Mouse (Mus musculus) limb, embryonic 13.5 days (tissue): ENCODE results near the gene Hoxd4. TPM values are rescaled to one million over a fixed set of nuclear protein-coding genes. Genes with fewer than 3 reads are reported as not detected.
A peak's percentile ranks its signal among the peaks of the same experiment; 100 is the strongest.

ENCODE experiments used
- ATAC-seq: fragments of 200-750 bp; cut with Nextera tagmentation; 2 replicates; pipeline ENCODE4 v1.8.0; 2017; ENCODE audit warnings: low read depth, moderate number of reproducible peaks, moderate TSS enrichment; ENCODE audit not compliant: low FRiP score
- H3K27ac ChIP-seq: fragments of 300-500 bp; sonication (generic); 2 replicates; pipeline ENCODE4 v1.5.1; 2015; ENCODE audit warnings: inconsistent platforms, mild to moderate bottlenecking, moderate library complexity
- H3K27me3 ChIP-seq: fragments of 300-500 bp; sonication (generic); 2 replicates; pipeline ENCODE4 v1.6.1; 2015; ENCODE audit warnings: mild to moderate bottlenecking, inconsistent platforms
- H3K36me3 ChIP-seq: fragments of 300-500 bp; sonication (generic); 2 replicates; pipeline ENCODE4 v1.6.1; 2015; ENCODE audit warnings: inconsistent platforms, mild to moderate bottlenecking, moderate library complexity
- H3K4me1 ChIP-seq: fragments of 300-500 bp; sonication (generic); 2 replicates; pipeline ENCODE4 v1.6.1; 2015; ENCODE audit warnings: inconsistent platforms
- H3K4me2 ChIP-seq: fragments of 300-500 bp; sonication (generic); replicated peaks from 2 replicates; pipeline ENCODE4 v1.6.1; 2015; ENCODE audit warnings: inconsistent platforms, mild to moderate bottlenecking, moderate library complexity
- H3K4me3 ChIP-seq: fragments of 300-500 bp; sonication (generic); 2 replicates; pipeline ENCODE4 v1.5.1; 2015; ENCODE audit warnings: moderate library complexity, mild to moderate bottlenecking, inconsistent platforms
- H3K9ac ChIP-seq: fragments of 300-500 bp; sonication (generic); 2 replicates; pipeline ENCODE4 v1.6.1; 2015; ENCODE audit warnings: mild to moderate bottlenecking, inconsistent platforms
- H3K9me3 ChIP-seq: fragments of 300-500 bp; sonication (generic); 2 replicates; pipeline ENCODE4 v1.6.1; 2016; ENCODE audit warnings: inconsistent platforms
- WGBS: fragments of 180-500 bp; shearing (Covaris S2); methylation state at CpG from one replicate; pipeline ENCODE4 v1.1.7; 2015; 5-methylcytosine and 5-hydroxymethylcytosine counted together
- polyA plus RNA-seq: library from polyadenylated mRNA; unstranded; fragments of >200 nt; fragmentation: Nextera tagmentation; extraction: Ambion mirVana; gene quantifications from 2 replicates; pipeline ENCODE4 v1.2.1, GENCODE M21; 2015

Hoxd4 gene
- polyA plus RNA-seq, 1 experiment from 2014 or later: 0.55 TPM

GRCm38 (mm10) chr2:74696442-74697335, 15.0 kb upstream of the Hoxd4 start:
- Histone ChIP-seq H3K27me3 (peaks cover 68% of the 10 kb centered on the region), H3K36me3 (peaks cover 13% of the 10 kb centered on the region; the same call in 1 of the 2 replicates), H3K27ac (peak overlapping the region; percentile 81), H3K9me3 (no peaks in the 10 kb centered on the region), H3K4me1 (peaks cover 74% of the 10 kb centered on the region), H3K4me3 (peak overlapping the region; percentile 60), H3K9ac (peak overlapping the region; percentile 90), H3K4me2 (peak overlapping the region; percentile 91)
- WGBS: 10% methylated on average over 34 of the region's 34 CpGs
- peak; percentile 34 for ATAC-seq

GRCm38 (mm10) chr2:74697567-74698121, 14.1 kb upstream of the Hoxd4 start, which contains the start of gene Hoxd9:
TSS of gene Hoxd9 (plus strand) at chr2:74697727.
- Histone ChIP-seq H3K4me1 (peaks cover 66% of the 10 kb centered on the region), H3K9me3 (no peaks in the 10 kb centered on the region), H3K27ac (peak within 1 kb of the TSS; percentile 87), H3K4me2 (peak within 1 kb of the TSS; percentile 91), H3K27me3 (peaks cover 64% of the 10 kb centered on the region), H3K9ac (peak within 1 kb of the TSS; percentile 90), H3K36me3 (peaks cover 5% of the 10 kb centered on the region; the same call in 1 of the 2 replicates), H3K4me3 (peak within 1 kb of the TSS; percentile 60)
- peak; percentile 24 for ATAC-seq
- under 1% methylated on average over 43 of the region's 43 CpGs for WGBS

GRCm38 (mm10) chr2:74698201-74699052, 13.3 kb upstream of the Hoxd4 start:
- H3K9me3 ChIP-seq: no peaks in the 10 kb centered on the region
- peak overlapping the region; percentile 60 for H3K4me3 ChIP-seq
- H3K4me1 ChIP-seq: peaks cover 60% of the 10 kb centered on the region
- ATAC-seq: 0 out of 2 replicates have a peak, but pooled peaks have one; percentile 21
- peak overlapping the region; percentile 91 for H3K4me2 ChIP-seq
- H3K27me3 ChIP-seq: peaks cover 67% of the 10 kb centered on the region
- H3K36me3 ChIP-seq: no peaks in the 10 kb centered on the region
- peak overlapping the region; percentile 90 for H3K9ac ChIP-seq
- H3K27ac ChIP-seq: peak overlapping the region; percentile 87
- WGBS: under 1% methylated on average over 71 of the region's 86 CpGs

- H3K4me2 ChIP-seq: peak overlapping the region; percentile 91
- no peaks in the 10 kb centered on the region for H3K9me3 ChIP-seq
- H3K9ac ChIP-seq: peak overlapping the region; percentile 90
- no peak for ATAC-seq
- H3K36me3 ChIP-seq: no peaks in the 10 kb centered on the region
- peak overlapping the region; percentile 60 for H3K4me3 ChIP-seq
- WGBS: 3% methylated on average over 17 of the region's 17 CpGs
- H3K27me3 ChIP-seq: peaks cover 69% of the 10 kb centered on the region
- H3K4me1 ChIP-seq: peaks cover 64% of the 10 kb centered on the region
- peak overlapping the region; percentile 87; the same call in 1 of the 2 replicates for H3K27ac ChIP-seq
Measured at GRCm38 (mm10) chr2:74699053-74699430, 12.7 kb upstream of the Hoxd4 start.

GRCm38 (mm10) chr2:74699664-74700545, 11.8 kb upstream of the Hoxd4 start:
- peak overlapping the region; percentile 10; the same call in 1 of the 2 replicates for H3K27ac ChIP-seq
- peaks cover 76% of the 10 kb centered on the region for H3K27me3 ChIP-seq
- no peak for ATAC-seq
- no peaks in the 10 kb centered on the region for H3K9me3 ChIP-seq
- H3K4me1 ChIP-seq: peaks cover 64% of the 10 kb centered on the region
- peak overlapping the region; percentile 91 for H3K4me2 ChIP-seq
- H3K4me3 ChIP-seq: peak overlapping the region; percentile 60
- H3K36me3 ChIP-seq: no peaks in the 10 kb centered on the region
- peak overlapping the region; percentile 90 for H3K9ac ChIP-seq
- WGBS: 16% methylated on average over 23 of the region's 23 CpGs

- Histone ChIP-seq H3K4me3 (peak overlapping the region; percentile 60), H3K36me3 (no peaks in the 10 kb centered on the region), H3K9ac (peak overlapping the region; percentile 90; the same call in 1 of the 2 replicates), H3K27ac (peak overlapping the region; percentile 10; the same call in 1 of the 2 replicates), H3K9me3 (no peaks in the 10 kb centered on the region), H3K4me1 (peaks cover 59% of the 10 kb centered on the region), H3K4me2 (peak overlapping the region; percentile 91), H3K27me3 (peaks cover 76% of the 10 kb centered on the region)
- 13% methylated on average over 22 of the region's 22 CpGs for WGBS
- no peak for ATAC-seq
Measured at GRCm38 (mm10) chr2:74700546-74701112, 11.1 kb upstream of the Hoxd4 start.

GRCm38 (mm10) chr2:74701949-74702819, 9.5 kb upstream of the Hoxd4 start:
- Histone ChIP-seq H3K36me3 (no peaks in the 10 kb centered on the region), H3K4me1 (peaks cover 47% of the 10 kb centered on the region), H3K4me2 (peak overlapping the region; percentile 43; the same call in 1 of the 2 replicates), H3K27me3 (peaks cover 76% of the 10 kb centered on the region), H3K4me3 (no peak overlapping the region), H3K9ac (no peak overlapping the region), H3K27ac (no peak overlapping the region), H3K9me3 (no peaks in the 10 kb centered on the region)
- 8% methylated on average over 17 of the region's 17 CpGs for WGBS
- no peak for ATAC-seq

- Histone ChIP-seq H3K4me1 (peaks cover 43% of the 10 kb centered on the region), H3K36me3 (no peaks in the 10 kb centered on the region), H3K9me3 (no peaks in the 10 kb centered on the region), H3K27me3 (peaks cover 78% of the 10 kb centered on the region), H3K4me2 (no peak overlapping the region), H3K4me3 (no peak overlapping the region), H3K27ac (no peak overlapping the region), H3K9ac (no peak overlapping the region)
- WGBS: 24% methylated on average over 6 of the region's 6 CpGs
- no peak for ATAC-seq
Measured at GRCm38 (mm10) chr2:74702820-74703219, 8.9 kb upstream of the Hoxd4 start.

GRCm38 (mm10) chr2:74703317-74703716, 8.4 kb upstream of the Hoxd4 start:
- no peak overlapping the region; the same call in 1 of the 2 replicates for H3K4me2 ChIP-seq
- H3K9ac ChIP-seq: no peak overlapping the region
- 17% methylated on average over 10 of the region's 10 CpGs for WGBS
- H3K9me3 ChIP-seq: no peaks in the 10 kb centered on the region
- H3K4me1 ChIP-seq: peaks cover 43% of the 10 kb centered on the region
- no peak overlapping the region for H3K4me3 ChIP-seq
- no peaks in the 10 kb centered on the region for H3K36me3 ChIP-seq
- H3K27me3 ChIP-seq: peaks cover 80% of the 10 kb centered on the region
- no peak overlapping the region for H3K27ac ChIP-seq
- ATAC-seq: no peak
